Mouse (Mus musculus): ENCODE data around the gene Vmn1r232.

Gene Vmn1r232

DNA sequence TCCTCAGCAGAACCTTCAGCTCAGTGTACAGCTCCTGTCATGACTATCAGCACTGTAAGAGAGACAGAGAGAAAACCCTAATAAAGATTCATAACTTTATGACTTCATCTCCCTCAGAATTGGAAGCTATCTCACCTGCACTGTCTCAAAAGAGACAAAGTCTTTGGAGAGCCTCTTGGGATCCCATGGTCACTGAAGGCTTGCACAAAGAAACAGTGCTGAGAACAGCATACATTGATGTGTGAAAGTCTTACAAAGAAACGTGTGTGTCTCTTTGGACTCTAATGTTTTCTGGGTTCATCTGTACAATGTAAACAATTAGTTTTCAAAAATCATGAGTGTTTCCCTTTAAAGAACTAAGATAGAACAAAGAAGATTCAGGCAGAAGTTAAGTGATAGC is at the start of gene Vmn1r232:
Gene Vmn1r232 (minus strand): TSS at position 101 of the 400 bp plus-strand sequence.
- no peak for DNase-seq

DNA sequence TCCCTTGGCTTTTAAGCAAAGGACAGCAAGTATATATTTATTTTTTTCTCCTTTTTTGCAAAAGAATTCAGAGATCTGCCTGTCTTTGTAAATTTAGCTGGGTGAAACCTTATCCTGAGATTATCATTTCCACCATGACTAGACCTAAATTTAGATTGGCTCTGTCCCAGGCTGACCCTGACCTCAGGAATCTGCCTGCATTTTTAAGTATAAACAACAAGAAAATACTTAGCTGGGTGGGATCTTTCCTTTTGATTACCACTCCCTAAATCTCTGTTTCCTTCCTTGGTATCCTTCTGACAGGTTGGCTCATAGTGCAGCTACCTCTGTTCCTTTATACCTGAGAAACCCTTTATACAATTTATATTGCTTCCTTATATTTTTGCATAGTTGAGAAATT is 47.2 kb upstream of the Vmn1r232 start:
- DNase-seq: peak in 1 of 2 experiments; percentile 0

- peak in 1 of 2 experiments; percentile 1 for DNase-seq
These were observed 45.9 kb upstream of the Vmn1r232 start for GRCm38 (mm10) chr17:20965421-20965820.

DNA sequence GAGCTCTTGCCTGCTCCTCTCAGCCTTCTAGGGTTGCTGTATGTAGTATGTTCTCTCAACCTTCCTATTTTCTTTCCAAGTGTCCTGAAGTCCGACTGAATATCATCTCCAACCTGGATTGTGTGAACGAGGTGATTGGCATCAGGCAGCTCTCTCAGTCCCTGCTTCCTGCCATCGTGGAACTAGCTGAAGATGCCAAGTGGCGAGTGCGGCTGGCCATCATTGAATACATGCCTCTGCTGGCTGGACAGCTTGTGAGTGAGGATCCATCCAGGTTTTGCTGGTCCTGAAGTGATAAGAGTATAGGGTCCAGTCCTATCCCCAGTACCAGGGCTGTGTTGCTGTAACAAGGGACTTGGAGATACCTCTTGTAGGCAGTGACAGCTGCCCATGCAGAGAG is 40.9 kb upstream of the Vmn1r232 start:
- DNase-seq: no peak

- no peak for DNase-seq
These were observed 27.1 kb upstream of the Vmn1r232 start for GRCm38 (mm10) chr17:20946636-20947035.

DNA sequence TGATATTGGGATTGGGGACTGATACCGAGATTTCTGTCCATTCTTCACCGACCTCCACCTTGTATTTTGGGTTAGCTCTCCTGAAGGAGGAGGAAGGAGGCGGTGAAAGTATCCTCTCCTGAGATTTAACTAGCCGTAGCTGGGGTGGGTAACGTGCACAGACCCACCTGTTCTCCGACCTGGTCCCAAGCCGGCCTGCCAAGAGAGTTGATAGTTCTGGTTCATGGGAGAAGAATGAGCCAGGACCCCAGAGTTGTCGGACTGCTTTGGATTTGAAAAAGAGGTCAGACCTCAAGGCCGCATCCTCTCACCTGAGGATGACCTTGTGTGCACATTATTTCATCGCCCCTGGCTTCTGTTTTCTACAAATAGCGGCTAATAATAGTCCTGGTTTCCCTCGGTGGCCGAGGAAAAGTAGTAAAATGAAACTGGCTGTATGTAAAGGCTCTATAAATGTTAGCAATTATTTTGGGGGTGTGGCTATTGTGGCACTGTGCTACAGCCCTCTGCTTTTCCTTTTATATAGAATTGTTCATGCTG is 26.6 kb upstream of the Vmn1r232 start:
- no peak for DNase-seq

GRCm38 (mm10) chr17:20944985-20945891 is 25.7 kb upstream of the Vmn1r232 start, which contains the start of gene Ppp2r1a:
Gene Ppp2r1a, plus strand, starts transcription at chr17:20945311.
- DNase-seq: peak; percentile 98 to 99

DNA sequence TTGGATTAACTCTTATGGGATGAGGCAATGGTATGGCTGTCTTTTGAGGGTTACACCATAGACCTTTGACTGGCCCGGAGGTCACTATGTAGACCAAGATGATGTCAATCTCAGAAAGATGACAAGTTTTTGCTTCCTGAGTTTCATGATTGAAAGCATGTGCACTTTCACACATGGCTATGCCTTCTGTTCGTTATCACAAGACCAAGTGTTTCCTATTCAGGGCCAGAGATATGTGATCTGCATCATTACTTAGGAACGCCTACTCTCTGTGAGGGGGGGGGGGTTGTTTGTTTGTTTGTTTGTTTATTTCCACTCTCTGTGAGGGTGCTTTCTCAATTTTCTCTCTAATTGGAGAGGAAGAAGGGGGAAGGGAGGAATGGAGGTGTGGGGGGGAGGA is 24.7 kb upstream of the Vmn1r232 start:
- DNase-seq: no peak

DNA sequence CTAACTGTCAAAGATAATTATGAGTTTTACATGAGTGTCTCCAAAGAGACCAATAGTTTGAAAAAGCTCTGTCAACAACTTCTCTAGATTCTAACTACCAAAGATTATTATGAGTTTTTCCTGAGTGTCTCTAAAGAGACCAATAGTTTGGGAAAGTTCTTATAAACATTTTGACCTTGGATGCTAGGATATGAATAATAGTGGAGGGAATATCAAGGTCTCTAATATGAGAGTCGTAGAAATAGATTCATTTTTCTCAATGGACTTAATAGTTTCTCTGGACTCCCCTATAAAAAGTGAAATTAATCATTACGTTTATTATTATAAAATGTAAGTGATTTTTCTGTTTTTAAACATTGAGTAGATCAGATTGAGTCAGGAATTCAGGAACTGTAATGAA is 14.5 kb downstream of the Vmn1r232 start, which contains the start of gene Vmn1r231:
Gene Vmn1r231 (minus strand): TSS at position 101 of the 400 bp plus-strand sequence.
- no peak for DNase-seq
